Mouse (Mus musculus) embryonic facial prominence, embryonic 15.5 days (tissue): ENCODE measurements around the gene Mmp28. TPM values are rescaled to one million over a fixed set of nuclear protein-coding genes. Genes with fewer than 3 reads are reported as not detected.

Source experiments
- ATAC-seq: fragments of 200-750 bp; cut with Nextera tagmentation; 2 replicates; pipeline ENCODE4 v1.8.0; 2017; ENCODE audit warnings: low read depth, moderate TSS enrichment; ENCODE audit not compliant: insufficient number of reproducible peaks, low FRiP score, low TSS enrichment
- H3K27ac ChIP-seq: fragments of 300-500 bp; sonication (generic); replicated peaks from 2 replicates; pipeline ENCODE4 v1.5.1; 2015; ENCODE audit warnings: mild to moderate bottlenecking, inconsistent platforms
- H3K27me3 ChIP-seq: fragments of 300-500 bp; sonication (generic); 2 replicates; pipeline ENCODE4 v1.6.1; 2015; ENCODE audit warnings: inconsistent platforms
- H3K36me3 ChIP-seq: fragments of 300-500 bp; sonication (generic); 2 replicates; pipeline ENCODE4 v1.6.1; 2015; ENCODE audit warnings: mild to moderate bottlenecking, inconsistent platforms
- H3K4me1 ChIP-seq: fragments of 300-500 bp; sonication (generic); 2 replicates; pipeline ENCODE4 v1.6.1; 2015; ENCODE audit warnings: inconsistent platforms
- H3K4me2 ChIP-seq: fragments of 300-500 bp; sonication (generic); replicated peaks from 2 replicates; pipeline ENCODE4 v1.6.1; 2015; ENCODE audit warnings: mild to moderate bottlenecking, inconsistent platforms
- H3K4me3 ChIP-seq: fragments of 300-500 bp; sonication (generic); replicated peaks from 2 replicates; pipeline ENCODE4 v1.5.1; 2015; ENCODE audit warnings: mild to moderate bottlenecking, inconsistent platforms
- H3K9ac ChIP-seq: fragments of 300-500 bp; sonication (generic); 2 replicates; pipeline ENCODE4 v1.6.1; 2015; ENCODE audit warnings: inconsistent platforms
- H3K9me3 ChIP-seq: fragments of 300-500 bp; sonication (generic); replicated peaks from 2 replicates; pipeline ENCODE4 v1.6.1; 2016; ENCODE audit warnings: inconsistent platforms
- WGBS: fragments of 180-500 bp; shearing (Covaris S2); methylation state at CpG from one replicate; pipeline ENCODE4 v1.1.7; 2015; 5-methylcytosine and 5-hydroxymethylcytosine counted together
- polyA plus RNA-seq: library from polyadenylated mRNA; unstranded; fragments of >200 nt; fragmentation: Nextera tagmentation; extraction: Ambion mirVana; gene quantifications from 2 replicates; pipeline ENCODE4 v1.2.1, GENCODE M21; 2015

The Mmp28 gene
- 2.6 and 3.2 TPM in 2 replicates for polyA plus RNA-seq

DNA sequence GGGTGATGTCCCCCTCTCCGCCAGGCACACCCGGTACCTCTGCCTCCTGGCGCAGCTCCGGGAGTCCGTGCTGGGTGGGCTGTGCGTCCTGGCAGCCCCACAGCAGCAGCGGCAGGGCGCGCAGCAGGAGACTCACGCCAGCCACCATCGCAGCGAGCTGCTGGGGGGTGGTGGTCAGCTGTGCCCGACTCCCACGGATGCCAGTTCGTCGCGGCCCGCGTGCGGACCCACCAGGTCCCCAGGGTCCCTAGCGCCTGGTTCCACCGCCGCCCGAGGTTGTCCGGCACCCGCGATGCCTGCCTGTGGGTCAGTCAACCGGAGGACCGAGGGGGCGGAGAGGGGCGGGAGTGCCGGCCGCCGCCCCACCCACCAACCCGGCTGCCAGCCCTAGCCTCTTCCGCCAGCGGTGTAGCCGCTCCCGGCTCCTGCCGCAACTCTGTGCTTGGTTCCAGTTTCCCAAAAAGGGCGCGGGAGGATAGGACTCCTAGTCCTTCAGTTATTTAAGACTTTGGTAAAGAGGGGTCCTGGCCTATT is at the start of gene Mmp28:
Mmp28 (minus strand) TSS at position 361 of the 534 bp plus-strand sequence.
- no peaks in the 10 kb centered on the region for H3K36me3 ChIP-seq
- no peaks in the 10 kb centered on the region for H3K9me3 ChIP-seq
- H3K4me3 ChIP-seq, result peak within 1 kb of the TSS; percentile 62
- peaks cover 20% of the 10 kb centered on the region; the same call in 1 of the 2 replicates for H3K27me3 ChIP-seq
- H3K27ac ChIP-seq, result no peak within 1 kb of the TSS
- H3K4me1 ChIP-seq, result peaks cover 40% of the 10 kb centered on the region
- ATAC-seq, result peak; percentile 39; the same call in 1 of the 2 replicates
- WGBS, result under 1% methylated on average over 41 of the region's 42 CpGs
- H3K9ac ChIP-seq, result peak within 1 kb of the TSS; percentile 55
- H3K4me2 ChIP-seq, result peak within 1 kb of the TSS; percentile 95

DNA sequence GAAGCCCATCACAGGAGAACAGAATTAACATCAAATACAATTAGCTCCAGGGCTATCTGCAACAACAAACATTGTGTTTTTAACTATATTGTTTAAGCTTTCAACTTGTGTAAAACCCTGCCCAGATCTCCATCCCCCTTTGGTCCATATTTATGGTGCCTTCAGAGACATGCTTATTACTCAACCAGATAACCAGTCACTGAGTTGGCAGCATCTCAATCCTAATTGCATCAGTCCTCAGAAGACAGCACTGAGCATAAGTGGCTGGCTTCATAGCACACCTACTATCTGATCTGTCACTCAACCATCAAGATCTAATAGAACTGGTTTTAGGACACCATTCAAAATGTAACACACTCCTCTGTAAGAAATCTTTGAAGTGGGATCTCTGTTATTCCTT is 46.6 kb upstream of the Mmp28 start:
- peaks cover 27% of the 10 kb centered on the region for H3K36me3 ChIP-seq
- no peaks in the 10 kb centered on the region for H3K27me3 ChIP-seq
- ATAC-seq, result no peak
- H3K27ac ChIP-seq, result no peak overlapping the region
- no peaks in the 10 kb centered on the region for H3K9me3 ChIP-seq
- H3K9ac ChIP-seq, result no peak overlapping the region
- no peak overlapping the region for H3K4me2 ChIP-seq
- H3K4me1 ChIP-seq, result no peaks in the 10 kb centered on the region
- H3K4me3 ChIP-seq, result no peak overlapping the region

DNA sequence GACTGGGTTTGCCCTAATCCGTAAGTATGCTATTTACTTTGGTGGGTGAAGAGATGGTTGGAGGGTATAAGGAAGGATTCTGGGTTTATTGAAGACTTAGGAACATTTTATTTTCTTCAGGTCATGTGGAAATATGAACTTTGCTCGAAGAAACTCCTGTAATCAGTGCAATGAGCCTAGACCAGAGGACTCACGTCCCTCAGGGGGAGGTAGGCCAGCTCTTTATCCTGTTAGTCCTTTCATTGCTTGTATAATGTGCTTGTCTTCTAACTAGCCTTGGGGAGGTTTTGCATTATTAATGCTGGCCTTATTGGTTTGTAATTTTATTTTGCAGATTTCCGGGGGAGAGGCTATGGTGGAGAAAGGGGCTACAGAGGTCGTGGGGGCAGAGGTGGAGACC is 41.4 kb upstream of the Mmp28 start:
- H3K36me3 ChIP-seq, result peaks cover 59% of the 10 kb centered on the region

DNA sequence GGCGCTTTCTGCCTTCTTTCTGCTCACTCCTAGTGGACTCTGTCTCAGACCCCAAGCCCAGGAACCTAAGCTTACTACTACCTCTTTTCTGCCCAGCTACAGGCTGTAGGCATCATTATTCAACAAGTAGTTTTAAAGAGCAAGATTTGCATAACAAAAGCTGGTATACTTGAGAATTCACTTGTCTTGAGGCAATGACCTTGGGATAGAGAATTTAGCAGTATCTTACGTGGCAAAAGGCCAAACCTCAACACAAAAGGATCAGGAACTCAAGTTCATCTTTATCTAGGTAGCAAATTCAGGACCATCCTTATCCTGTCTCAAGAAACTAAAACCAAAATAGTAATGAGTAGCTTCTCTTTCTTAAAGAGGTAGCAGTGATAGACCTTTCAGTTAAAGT is 32.7 kb upstream of the Mmp28 start:
- Histone ChIP-seq H3K4me1 (no peaks in the 10 kb centered on the region), H3K9ac (no peak overlapping the region), H3K4me2 (no peak overlapping the region), H3K27me3 (no peaks in the 10 kb centered on the region), H3K4me3 (no peak overlapping the region), H3K9me3 (no peaks in the 10 kb centered on the region), H3K27ac (no peak overlapping the region), H3K36me3 (peaks cover 29% of the 10 kb centered on the region; the same call in 1 of the 2 replicates)
- 90% methylated on average over 2 of the region's 2 CpGs for WGBS
- ATAC-seq, result no peak

More for the DNA sequence above, 41.4 kb upstream of the Mmp28 start:
- Histone ChIP-seq H3K27me3 (no peaks in the 10 kb centered on the region), H3K27ac (no peak overlapping the region), H3K4me3 (no peak overlapping the region), H3K4me2 (no peak overlapping the region), H3K9ac (no peak overlapping the region), H3K4me1 (no peaks in the 10 kb centered on the region), H3K9me3 (no peaks in the 10 kb centered on the region)
- no peak for ATAC-seq
- 93% methylated on average over 5 of the region's 5 CpGs for WGBS

DNA sequence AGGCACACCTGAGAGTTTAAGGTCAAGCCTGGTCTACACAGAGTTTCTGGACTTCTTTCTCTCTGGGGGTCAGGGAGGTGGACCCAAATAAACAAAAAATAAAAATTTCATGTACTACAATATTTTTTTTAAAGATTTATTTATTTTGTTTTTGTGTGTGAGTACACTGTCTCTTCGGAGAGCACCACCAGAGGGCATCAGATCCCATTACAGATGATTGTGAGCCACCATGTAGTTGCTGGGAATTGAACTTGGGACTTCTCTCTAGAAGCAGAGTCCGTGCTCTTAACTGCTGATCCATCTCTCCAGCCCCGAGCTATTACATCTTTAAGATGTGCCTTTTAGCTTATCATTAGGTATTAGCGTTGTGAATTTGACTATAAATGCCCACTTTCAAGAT is 28.6 kb upstream of the Mmp28 start:
- Histone ChIP-seq H3K27ac (no peak overlapping the region), H3K9me3 (no peaks in the 10 kb centered on the region), H3K27me3 (no peaks in the 10 kb centered on the region), H3K4me2 (no peak overlapping the region), H3K36me3 (peaks cover 39% of the 10 kb centered on the region), H3K4me3 (no peak overlapping the region), H3K4me1 (no peaks in the 10 kb centered on the region), H3K9ac (no peak overlapping the region)
- no peak for ATAC-seq
- 82% methylated on average over 4 of the region's 4 CpGs for WGBS

DNA sequence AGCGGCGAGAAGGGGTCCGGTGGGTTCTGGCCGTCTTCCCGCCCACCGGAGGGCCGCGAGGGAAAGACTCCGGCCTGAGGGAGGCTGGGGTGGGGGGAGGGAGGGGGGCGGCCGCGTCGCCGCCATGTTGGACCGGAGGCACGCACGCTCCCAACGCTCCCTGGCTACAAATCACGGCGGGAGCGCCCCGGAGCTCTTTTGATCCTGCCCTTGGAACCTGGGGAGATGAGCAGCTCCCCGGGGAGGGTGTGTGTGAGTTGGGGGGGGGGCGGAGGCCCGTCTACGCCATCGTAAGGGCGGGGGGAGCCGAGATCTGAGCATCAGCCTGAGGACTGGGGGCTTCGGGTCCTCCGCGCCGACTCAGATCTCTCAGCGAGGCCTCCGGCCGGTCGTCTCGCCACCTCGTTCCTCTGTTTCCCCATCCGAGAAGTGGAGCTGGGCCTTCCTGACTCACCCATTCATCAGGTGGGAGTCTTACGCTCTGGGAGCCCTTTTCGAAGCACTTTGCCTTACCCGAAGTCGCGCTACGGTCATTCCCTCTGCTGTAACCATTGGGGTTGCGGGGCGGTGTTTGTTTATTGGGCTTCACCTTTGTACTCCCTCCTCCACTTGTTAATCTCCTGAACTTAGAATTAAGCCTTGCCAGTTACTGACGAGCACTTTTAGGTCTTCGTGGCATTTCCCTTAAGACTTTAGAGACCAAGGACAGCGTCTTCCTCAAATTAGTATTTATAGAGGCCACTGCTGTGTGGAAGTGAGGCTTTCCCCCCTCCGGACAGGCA is 10.6 kb upstream of the Mmp28 start:
- Histone ChIP-seq H3K27ac (peak overlapping the region; percentile 96), H3K36me3 (peaks cover 12% of the 10 kb centered on the region; the same call in 1 of the 2 replicates), H3K9me3 (no peaks in the 10 kb centered on the region), H3K4me3 (peak overlapping the region; percentile 92), H3K27me3 (no peaks in the 10 kb centered on the region), H3K4me1 (peaks cover 20% of the 10 kb centered on the region), H3K4me2 (peak overlapping the region; percentile 72), H3K9ac (peak overlapping the region; percentile 92)
- WGBS, result under 1% methylated on average over 47 of the region's 52 CpGs
- ATAC-seq, result peak; percentile 82

DNA sequence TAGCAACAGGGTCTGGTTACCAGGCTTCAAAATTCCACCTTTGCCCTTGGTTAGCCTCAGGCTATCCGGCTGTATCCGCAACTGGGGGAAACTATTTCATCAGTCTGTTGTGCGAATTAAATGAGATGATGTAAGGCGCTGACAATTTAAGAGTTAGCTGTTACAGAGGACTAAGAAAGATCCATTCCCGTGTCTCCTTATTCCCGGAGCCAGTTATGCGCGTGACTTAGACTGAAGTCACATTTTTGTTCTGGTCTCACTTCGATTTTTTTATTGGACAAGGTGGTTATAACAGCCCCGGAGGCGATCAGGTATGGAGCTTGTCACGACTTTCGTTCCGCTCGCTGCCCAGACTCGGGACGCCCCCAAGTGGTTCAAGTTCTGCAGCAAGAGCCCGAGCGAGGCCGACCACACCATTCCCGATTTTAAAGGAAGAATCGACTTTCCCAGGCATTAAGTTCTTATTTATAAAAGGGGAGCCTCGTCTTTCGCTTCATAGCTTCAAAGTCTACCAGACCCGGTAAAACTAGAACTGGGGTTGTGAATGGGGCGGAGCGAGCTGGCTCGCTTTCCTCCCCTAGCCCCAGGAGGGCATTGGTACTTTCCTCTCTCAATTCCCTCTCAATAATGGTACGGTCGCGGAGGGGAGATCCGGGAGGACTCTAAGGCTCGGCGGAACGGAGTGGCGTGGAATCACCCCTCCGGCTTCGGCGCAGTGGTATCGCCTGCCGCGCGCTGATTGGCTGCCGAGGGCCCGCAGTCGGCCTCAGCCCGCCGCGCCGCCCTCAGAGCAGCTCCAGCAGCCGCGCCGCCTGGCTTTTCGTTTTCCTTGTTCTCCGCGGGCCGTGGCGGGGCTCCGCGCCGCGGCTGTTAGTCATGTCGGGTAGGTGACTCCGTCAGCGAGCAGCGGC is 9.7 kb upstream of the Mmp28 start, which contains the start of gene Taf15:
Taf15 (plus strand) TSS at position 763 of the 911 bp plus-strand sequence.
- H3K9me3 ChIP-seq, result no peaks in the 10 kb centered on the region
- peaks cover 7% of the 10 kb centered on the region; the same call in 1 of the 2 replicates for H3K36me3 ChIP-seq
- H3K4me3 ChIP-seq, result peak within 1 kb of the TSS; percentile 92
- H3K27ac ChIP-seq, result peak within 1 kb of the TSS; percentile 96
- WGBS, result under 1% methylated on average over 66 of the region's 66 CpGs
- no peaks in the 10 kb centered on the region for H3K27me3 ChIP-seq
- peak; percentile 98 for ATAC-seq
- H3K4me2 ChIP-seq, result peak within 1 kb of the TSS; percentile 72
- peak within 1 kb of the TSS; percentile 92 for H3K9ac ChIP-seq
- H3K4me1 ChIP-seq, result peaks cover 20% of the 10 kb centered on the region

DNA sequence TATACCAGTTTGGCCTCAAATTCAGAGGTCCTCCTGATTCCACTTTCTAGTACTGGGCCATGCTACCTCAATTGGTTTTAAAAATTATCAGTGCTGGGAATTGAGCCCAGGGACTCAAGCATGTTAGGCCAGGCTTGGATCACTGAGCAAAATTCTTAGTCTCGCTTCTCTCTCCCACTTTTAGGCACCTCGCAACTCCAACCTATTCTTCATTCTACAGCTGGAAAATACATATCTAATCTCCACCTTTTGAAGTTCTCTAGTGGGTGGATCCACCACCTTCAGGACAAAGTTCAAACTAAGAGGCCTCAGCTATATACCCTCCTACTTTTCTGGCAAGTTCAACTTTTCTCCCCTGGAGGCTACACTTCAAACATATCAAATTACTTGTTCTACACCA is 8.9 kb upstream of the Mmp28 start:
- Histone ChIP-seq H3K4me2 (peak overlapping the region; percentile 70), H3K36me3 (peaks cover 6% of the 10 kb centered on the region; the same call in 1 of the 2 replicates), H3K4me3 (peak overlapping the region; percentile 92; the same call in 1 of the 2 replicates), H3K4me1 (peaks cover 28% of the 10 kb centered on the region), H3K27ac (peak overlapping the region; percentile 96; the same call in 1 of the 2 replicates), H3K9me3 (no peaks in the 10 kb centered on the region), H3K9ac (no peak overlapping the region), H3K27me3 (no peaks in the 10 kb centered on the region)
- WGBS, result 64% methylated on average over 2 of the region's 2 CpGs
- ATAC-seq, result no peak

DNA sequence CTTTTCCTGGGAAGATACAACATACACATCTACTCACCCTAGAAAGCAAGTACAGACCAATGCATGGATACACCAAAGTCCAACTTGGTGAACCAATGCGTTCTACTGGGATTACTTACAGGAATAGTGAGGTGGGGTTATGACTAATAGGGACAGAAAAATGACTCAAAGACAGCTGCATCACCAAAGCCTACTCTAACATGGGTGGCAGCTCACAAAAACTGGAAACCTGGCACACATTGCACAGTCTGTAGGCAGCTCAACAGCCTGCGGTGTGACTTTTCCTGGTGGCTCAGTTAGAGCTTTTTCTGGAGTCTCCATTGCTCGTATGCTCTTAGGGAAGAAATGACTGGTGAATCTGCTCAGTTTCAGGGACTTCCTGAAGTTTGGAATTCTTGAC is 5.9 kb upstream of the Mmp28 start:
- Histone ChIP-seq H3K4me2 (no peak overlapping the region), H3K9ac (no peak overlapping the region), H3K27me3 (peaks cover 6% of the 10 kb centered on the region; the same call in 1 of the 2 replicates), H3K27ac (no peak overlapping the region), H3K4me1 (peaks cover 32% of the 10 kb centered on the region), H3K36me3 (no peaks in the 10 kb centered on the region), H3K4me3 (no peak overlapping the region), H3K9me3 (no peaks in the 10 kb centered on the region)
- no peak for ATAC-seq
- 88% methylated on average over 3 of the region's 3 CpGs for WGBS

DNA sequence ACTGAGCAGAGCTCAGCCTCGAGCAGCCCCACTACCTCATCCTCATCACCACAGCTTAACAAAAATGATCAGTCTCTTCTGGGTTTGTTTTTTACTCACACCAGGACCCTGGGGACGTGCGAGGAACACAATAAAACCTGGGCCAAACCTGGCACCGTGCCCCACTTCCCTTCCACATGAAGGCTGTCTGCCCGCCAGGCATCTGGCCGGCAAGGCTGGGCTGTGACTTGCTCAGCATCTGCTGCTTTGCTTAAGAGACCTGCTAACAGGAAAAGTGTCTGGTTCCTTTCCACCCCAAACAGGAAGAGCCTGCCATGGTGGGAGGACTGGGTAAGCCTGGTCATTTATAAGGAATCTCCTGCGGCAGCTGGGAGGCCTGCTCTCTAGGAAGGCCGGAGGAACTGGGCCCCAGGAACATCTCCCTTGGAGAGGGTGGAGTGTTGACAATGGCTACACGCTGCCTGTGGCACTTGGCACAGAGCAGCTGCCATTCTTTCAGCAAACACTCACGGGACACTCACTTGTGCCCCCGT is 4.3 kb upstream of the Mmp28 start:
- peaks cover 17% of the 10 kb centered on the region; the same call in 1 of the 2 replicates for H3K27me3 ChIP-seq
- ATAC-seq, result peak; percentile 45
- H3K4me1 ChIP-seq, result peaks cover 40% of the 10 kb centered on the region
- H3K4me2 ChIP-seq, result no peak overlapping the region
- no peaks in the 10 kb centered on the region for H3K9me3 ChIP-seq
- H3K36me3 ChIP-seq, result no peaks in the 10 kb centered on the region
- H3K27ac ChIP-seq, result no peak overlapping the region
- H3K9ac ChIP-seq, result no peak overlapping the region
- 50% methylated on average over 11 of the region's 11 CpGs for WGBS
- no peak overlapping the region for H3K4me3 ChIP-seq
